Mouse (Mus musculus) liver, embryonic 18 days (tissue): ENCODE measurements around the gene Ttc9. TPM values are rescaled to one million over a fixed set of nuclear protein-coding genes. Genes with fewer than 3 reads are reported as not detected.

Experiments used
- polyA plus RNA-seq: library from polyadenylated mRNA; depleted of rRNA; stranded (reverse); fragments of >200 nt; gene quantifications from 2 replicates; pipeline ENCODE4 v1.2.3, GENCODE M21; 2012; rRNA removed

Gene Ttc9
- polyA plus RNA-seq = 0.20 and 0.22 TPM in 2 replicates

DNA sequence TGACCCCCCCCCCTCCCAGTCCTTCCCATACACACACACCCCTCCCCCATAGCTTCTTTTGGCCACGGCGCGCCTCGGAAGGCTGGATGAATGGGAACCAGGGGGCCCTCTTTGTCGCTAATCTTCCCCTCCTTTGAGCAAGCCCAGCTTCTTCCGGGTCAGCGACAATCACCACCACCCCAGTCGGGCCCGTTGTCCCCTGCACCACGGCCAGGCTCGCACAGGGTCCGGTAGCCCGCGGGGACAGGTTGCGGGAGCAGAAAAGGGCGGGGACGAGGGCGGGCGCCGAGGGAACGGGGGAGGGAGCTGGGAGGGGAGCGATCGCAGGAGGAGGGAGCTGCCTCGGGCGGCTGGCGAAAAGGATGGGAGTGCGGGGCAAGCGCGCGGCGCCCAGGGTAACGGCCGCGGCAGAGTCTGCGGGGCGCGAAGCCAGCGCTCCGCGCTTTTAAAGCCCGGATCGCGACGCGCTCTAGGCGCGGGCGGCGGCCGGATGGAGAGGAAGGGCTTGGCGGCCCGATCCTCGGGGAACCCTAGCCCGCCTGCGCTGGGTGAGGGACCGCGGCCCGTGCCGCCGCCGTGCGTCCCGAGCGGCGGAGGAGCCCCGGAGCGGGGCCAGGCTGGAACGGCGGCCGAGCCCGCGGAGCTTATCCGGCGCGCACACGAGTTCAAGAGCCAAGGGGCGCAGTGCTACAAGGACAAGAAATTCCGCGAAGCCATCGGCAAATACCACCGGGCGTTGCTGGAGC lies at the start of gene Ttc9:
Gene Ttc9 (plus strand): TSS at position 335 of the 746 bp plus-strand sequence.

DNA sequence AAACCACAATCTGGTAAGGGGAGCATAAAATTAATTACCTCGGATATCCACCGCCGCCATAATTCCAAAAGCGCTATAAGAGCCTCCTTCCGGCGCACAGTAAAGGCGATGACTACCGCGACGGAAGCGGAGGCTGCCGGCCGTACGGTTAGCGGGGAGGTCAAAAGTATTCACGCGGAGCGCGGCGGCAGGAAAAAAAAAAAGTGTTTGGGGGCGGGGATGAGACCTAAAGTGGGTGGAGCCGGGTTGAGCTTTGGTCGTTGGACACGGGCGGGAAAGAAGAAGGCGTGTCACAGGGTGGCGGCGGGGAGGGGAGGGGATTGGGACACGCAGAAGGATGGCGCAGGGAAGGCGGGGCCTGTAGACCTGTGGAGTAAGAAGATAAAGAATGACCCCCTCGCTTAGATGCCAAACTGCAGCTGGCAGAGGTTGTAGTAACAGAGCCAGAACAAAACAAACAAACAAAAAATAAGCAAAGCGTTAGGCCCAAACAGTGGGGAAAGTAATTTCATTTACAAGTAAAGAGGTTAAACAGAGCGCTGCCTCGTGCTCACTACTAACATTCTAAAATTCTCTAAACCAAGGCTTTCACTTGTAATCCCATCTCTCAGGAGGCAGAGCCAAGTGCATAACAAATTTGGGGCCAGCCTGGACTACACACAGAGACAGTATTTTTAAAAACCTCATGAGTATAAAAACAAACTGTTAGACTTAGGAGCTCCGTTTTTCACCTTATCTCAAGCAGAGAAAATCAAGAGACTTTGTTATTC lies 36.0 kb upstream of the Ttc9 start, which contains the start of gene Med6:
Gene Med6 (minus strand): TSS at position 107 of the 770 bp plus-strand sequence.

Other genes starting within 250 kb of the Ttc9 start
- gene Adam4, start 209.3 kb upstream of the Ttc9 start, polyA plus RNA-seq = 0.37 and 0.44 TPM in 2 replicates
- gene Cox16, start 146.1 kb upstream of the Ttc9 start, polyA plus RNA-seq = 55.7 and 57.1 TPM in 2 replicates
- 3.1 and 3.8 TPM in 2 replicates for gene Gm20498, start 98.3 kb upstream of the Ttc9 start, polyA plus RNA-seq
- gene Synj2bp, start 98.3 kb upstream of the Ttc9 start, polyA plus RNA-seq = 11.9 and 12.3 TPM in 2 replicates
- gene Adam21, start 62.8 kb upstream of the Ttc9 start, polyA plus RNA-seq = 0.02 TPM in 1 of 2 replicates, not detected in the other
- 21.1 and 21.4 TPM in 2 replicates for gene Med6, start 36.2 kb upstream of the Ttc9 start, polyA plus RNA-seq
- gene Map3k9, start 149.9 kb downstream of the Ttc9 start, polyA plus RNA-seq = 0.22 and 0.41 TPM in 2 replicates
- 3.7 and 5.0 TPM in 2 replicates for gene Pcnx, start 228.8 kb downstream of the Ttc9 start, polyA plus RNA-seq